Mouse (Mus musculus) cerebellum, adult 18-20 months (tissue): ENCODE results near the gene Clspn.

Experiments used
- DNase-seq, 2 experiments: peaks; one replicate each; pipeline ENCODE4 v3.0.0; 2021

The Clspn gene

DNA sequence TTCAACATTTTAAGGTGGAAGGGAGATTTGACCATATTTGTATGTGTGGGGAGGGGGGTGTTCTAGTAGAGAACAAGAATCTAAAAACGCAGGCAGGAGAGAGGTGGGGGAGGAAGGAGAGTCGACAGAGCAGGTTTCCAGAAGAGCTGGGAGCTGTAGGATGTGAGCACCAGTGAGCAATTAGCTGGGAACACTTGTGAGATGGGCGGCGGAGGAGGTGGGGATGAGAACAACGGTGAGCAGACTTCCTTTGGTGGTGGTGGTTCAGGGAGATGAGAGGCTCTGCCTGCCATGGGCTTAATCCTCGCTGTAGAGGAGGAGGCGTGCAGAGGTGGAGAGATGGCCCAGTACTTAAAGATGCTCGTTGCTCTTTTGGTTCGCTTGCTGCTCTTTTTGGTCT lies 85.2 kb downstream of the Clspn start:
- DNase-seq, result no peak
